Comparison of ENCODE assay signal across 10 mouse cellular contexts in genomic region chr4:135267521-135267920, GRCm38 (mm10). TPM values are rescaled to one million over a fixed set of nuclear protein-coding genes. Genes with fewer than 3 reads are reported as not detected.
A peak's percentile ranks its signal among the peaks of the same experiment; 100 is the strongest.
DNase-seq lines count a peak whose midpoint lies in the region; ATAC-seq and TF ChIP-seq lines count a peak whose summit lies in the region.
"Had no signal": no experiment of that assay in that cellular context is flagged by ENCODE, and none has a peak within 500 bp of the region (broad histone marks: within the 10 kb centered on the region; RNA-seq: fewer than 3 reads in every experiment).

No protein-coding gene starts in this region.

- peaks cover 43% of the 10 kb centered on the region for H3K4me1 ChIP-seq in heart, embryonic 11.5 days (ENCODE audit: control insufficient read depth, insufficient read depth, low read length)
- H3K4me1 ChIP-seq in CH12.LX (ENCODE audit: control insufficient read depth in 1 of 2, insufficient read depth in 2 of 2) = peaks cover 5 to 58% of the 10 kb centered on the region in 2 experiments; a peak in 3 of 4 replicates
- peaks cover 18% of the 10 kb centered on the region for H3K4me1 ChIP-seq in forebrain, postnatal 0 days (ENCODE audit: insufficient read depth)
- peaks cover 48% of the 10 kb centered on the region for H3K4me1 ChIP-seq in liver, embryonic 16.5 days (ENCODE audit: control insufficient read depth, low read depth, low read length)

- TF ChIP-seq EP300 in CH12.LX (IDR thresholded peaks at IDR 0.05; ENCODE audit: low read length) = no peak

- no peak for TF ChIP-seq POLR2A in CH12.LX (IDR thresholded peaks at IDR 0.05; ENCODE audit: low read depth, low read length)

- TF ChIP-seq RAD21 in CH12.LX (IDR thresholded peaks at IDR 0.05; ENCODE audit: low read depth, low read length) = no peak

- TF ChIP-seq CTCF in CH12.LX (conservative IDR thresholded peaks at IDR 0.05 in 1 of 2, IDR thresholded peaks at IDR 0.05 in 1 of 2; ENCODE audit: low read depth in 2 of 2, low read length in 2 of 2) = no peak
- TF ChIP-seq CTCF in forebrain, postnatal 0 days (IDR thresholded peaks at IDR 0.05; ENCODE audit: low read depth) = no peak

- no peaks in the 10 kb centered on the region for H3K9me3 ChIP-seq in heart, embryonic 11.5 days (replicated peaks; ENCODE audit: control insufficient read depth, low read length)
- no peaks in the 10 kb centered on the region for H3K9me3 ChIP-seq in CH12.LX (replicated peaks; ENCODE audit: low read length)
- no peaks in the 10 kb centered on the region for H3K9me3 ChIP-seq in forebrain, postnatal 0 days (ENCODE audit: low read length)
- H3K9me3 ChIP-seq in liver, embryonic 16.5 days (replicated peaks; ENCODE audit: control insufficient read depth, low read length) = no peaks in the 10 kb centered on the region

- 42% methylated on average over 8 of the region's 8 CpGs for WGBS in heart, embryonic 11.5 days (ENCODE audit: insufficient replicate concordance)
- WGBS in forebrain, postnatal 0 days = 20% methylated on average over 8 of the region's 8 CpGs
- 76% methylated on average over 8 of the region's 8 CpGs for WGBS in liver, embryonic 16.5 days (ENCODE audit: insufficient replicate concordance)

- no peaks in the 10 kb centered on the region for H3K27me3 ChIP-seq in heart, embryonic 11.5 days (ENCODE audit: control insufficient read depth, insufficient read depth, low read length)
- H3K27me3 ChIP-seq in CH12.LX (replicated peaks) = no peaks in the 10 kb centered on the region
- no peaks in the 10 kb centered on the region for H3K27me3 ChIP-seq in forebrain, postnatal 0 days (ENCODE audit: insufficient read depth, low read length)
- no peaks in the 10 kb centered on the region for H3K27me3 ChIP-seq in liver, embryonic 16.5 days (ENCODE audit: control insufficient read depth, insufficient read depth, low read depth, low read length)

- in situ Hi-C loops in CH12.LX (cut with MboI; ENCODE audit: low pct_ligation_motif_present, low pct_unique_long_range_greater_than_20kb, low sequenced_read_pairs) = no loop called here

- peak overlapping the region; percentile 38 for H3K27ac ChIP-seq in heart, embryonic 11.5 days (ENCODE audit: low read depth, low read length)
- no peak overlapping the region for H3K27ac ChIP-seq in CH12.LX (ENCODE audit: insufficient read depth, low read depth)
- no peak overlapping the region for H3K27ac ChIP-seq in forebrain, postnatal 0 days (ENCODE audit: low read depth, low read length)
- H3K27ac ChIP-seq in liver, embryonic 16.5 days (ENCODE audit: low read length) = no peak overlapping the region

- DNase-seq in heart, adult 18-20 months = no peak
- DNase-seq in CH12.LX (ENCODE audit: extremely low read depth) = no peak
- no peak for DNase-seq in forebrain, postnatal 0 days
- no peak for DNase-seq in right cerebral cortex, postnatal 10 days (ENCODE audit: low spot score in 2 of 2)
- no peak for DNase-seq in thymus, postnatal 10 days (ENCODE audit: low spot score in 2 of 2)
- no peak for DNase-seq in testis, postnatal 10 days (ENCODE audit: low spot score)
- DNase-seq: right cerebral cortex, postnatal 25 days had no signal

- peak overlapping the region; percentile 91 for H3K4me2 ChIP-seq in heart, embryonic 11.5 days
- peak overlapping the region; percentile 92 for H3K4me2 ChIP-seq in CH12.LX (ENCODE audit: insufficient read depth, low read depth, poor library complexity, severe bottlenecking)
- H3K4me2 ChIP-seq in forebrain, postnatal 0 days (ENCODE audit: low read depth) = peak overlapping the region; percentile 30
- H3K4me2 ChIP-seq in liver, embryonic 16.5 days (ENCODE audit: low read depth, low read length) = 0 out of 2 replicates have a peak overlapping the region, but pooled peaks have one; percentile 3

- H3K9ac ChIP-seq in heart, embryonic 11.5 days (ENCODE audit: low read depth, low read length) = peak overlapping the region; percentile 40; the same call in 1 of the 2 replicates
- no peak overlapping the region; the same call in 1 of the 2 replicates for H3K9ac ChIP-seq in CH12.LX (ENCODE audit: insufficient read depth, low read depth)
- H3K9ac ChIP-seq in forebrain, postnatal 0 days = 0 out of 2 replicates have a peak overlapping the region, but pooled peaks have one; percentile 10
- no peak overlapping the region for H3K9ac ChIP-seq in liver, embryonic 16.5 days (ENCODE audit: low read depth, low read length)

- no peak for ATAC-seq in heart, embryonic 11.5 days (replicated peaks; ENCODE audit: insufficient number of reproducible peaks, low FRiP score, low TSS enrichment)
- no peak for ATAC-seq in forebrain, postnatal 0 days
- no peak for ATAC-seq in liver, embryonic 16.5 days (ENCODE audit: low read depth)
- ATAC-seq: inflammation-experienced regulatory T-cells, adult 6 months had no signal

- dilution Hi-C loops in CH12.LX (cut with MboI; ENCODE audit: extremely low pct_ligation_motif_present, extremely low pct_unique_long_range_greater_than_20kb, low sequenced_read_pairs) = no loop called here

- peak overlapping the region; percentile 1; the same call in 1 of the 2 replicates for H3K4me3 ChIP-seq in heart, embryonic 11.5 days (ENCODE audit: low read depth, low read length)
- H3K4me3 ChIP-seq in CH12.LX (replicated peaks in 1 of 3; ENCODE audit: low read depth in 2 of 3, low read length in 2 of 3, poor library complexity in 1 of 3) = peak overlapping the region in 2 of 3 experiments; percentile 4 to 20
- H3K4me3 ChIP-seq in forebrain, postnatal 0 days (ENCODE audit: low read depth, low read length) = no peak overlapping the region
- H3K4me3 ChIP-seq in liver, embryonic 16.5 days (ENCODE audit: low read depth, low read length) = no peak overlapping the region

- H3K79me2 ChIP-seq in CH12.LX (replicated peaks; ENCODE audit: control insufficient read depth, extremely low read depth, insufficient read depth, poor library complexity, severe bottlenecking) = peaks cover 93% of the 10 kb centered on the region

- no peaks in the 10 kb centered on the region; the same call in 1 of the 2 replicates for H3K36me3 ChIP-seq in heart, embryonic 11.5 days (ENCODE audit: control insufficient read depth, insufficient read depth, low read length)
- H3K36me3 ChIP-seq in CH12.LX (replicated peaks in 1 of 2; ENCODE audit: control insufficient read depth in 1 of 2, insufficient read depth in 1 of 2, low read length in 1 of 2) = peaks cover 31 to 80% of the 10 kb centered on the region in 2 experiments
- H3K36me3 ChIP-seq in forebrain, postnatal 0 days (ENCODE audit: insufficient read depth) = no peaks in the 10 kb centered on the region
- H3K36me3 ChIP-seq in liver, embryonic 16.5 days (ENCODE audit: control insufficient read depth, insufficient read depth) = peaks cover under 1% of the 10 kb centered on the region

TF ChIP-seq in CH12.LX, 34 proteins besides CTCF, POLR2A, EP300 and RAD21:
- TF ChIP-seq TBP (conservative IDR thresholded peaks at IDR 0.05; ENCODE audit: low read depth, low read length) (no peak), SMC3 (IDR thresholded peaks at IDR 0.05; ENCODE audit: low read depth, low read length) (no peak), USF1 (IDR thresholded peaks at IDR 0.05; ENCODE audit: low read depth, low read length) (no peak), ZMIZ1 (IDR thresholded peaks at IDR 0.05; ENCODE audit: low read depth, low read length) (no peak), NELFE (IDR thresholded peaks at IDR 0.05; ENCODE audit: low read depth, low read length) (no peak), MXI1 (IDR thresholded peaks at IDR 0.05; ENCODE audit: low read depth, low read length) (no peak), ELF1 (IDR thresholded peaks at IDR 0.05; ENCODE audit: low read depth, low read length) (no peak), MAX (IDR thresholded peaks at IDR 0.05; ENCODE audit: low read length) (no peak), NRF1 (IDR thresholded peaks at IDR 0.05; ENCODE audit: low read depth, low read length) (no peak), BHLHE40 (IDR thresholded peaks at IDR 0.05; ENCODE audit: low read depth, low read length) (no peak), E2F4 (IDR thresholded peaks at IDR 0.05; ENCODE audit: insufficient replicate concordance, low read depth, low read length) (no peak), MAFK (IDR thresholded peaks at IDR 0.05; ENCODE audit: insufficient replicate concordance, low read length) (no peak), ETS1 (conservative IDR thresholded peaks at IDR 0.05; ENCODE audit: low read depth, low read length) (no peak), PAX5 (IDR thresholded peaks at IDR 0.05; ENCODE audit: low read length) (no peak), MEF2A (IDR thresholded peaks at IDR 0.05; ENCODE audit: borderline replicate concordance, low read depth, low read length) (no peak), ZNF384 (IDR thresholded peaks at IDR 0.05; ENCODE audit: low read depth, low read length) (no peak), IRF4 (IDR thresholded peaks at IDR 0.05; ENCODE audit: low read depth, low read length) (no peak), KAT2A (IDR thresholded peaks at IDR 0.05; ENCODE audit: insufficient replicate concordance, low read length) (no peak), CHD1 (IDR thresholded peaks at IDR 0.05; ENCODE audit: low read depth, low read length) (no peak)
TF ChIP-seq in CH12.LX: peak in this region for 0.

RNA-seq across cellular contexts. Expression of gene Clic4, which starts 5.1 kb away (rescaled TPM):
- 156 and 251 TPM in 2 replicates for polyA plus RNA-seq in heart, embryonic 11.5 days (2014; fragmentation: Nextera tagmentation; extraction: Ambion mirVana)
- total RNA-seq in heart, adult 18-20 months (2021) = 100 to 1,000 TPM; 253 to 258 TPM
- total RNA-seq in CH12.LX (2012; rRNA removed) (124 and 154 TPM in 2 replicates), CH12.LX (2014; rRNA removed) (182 and 199 TPM in 2 replicates)
- polyA plus RNA-seq in CH12.LX (2012; ENCODE audit: insufficient read length, low read depth) = 198 and 214 TPM in 2 replicates
- total RNA-seq in forebrain, postnatal 0 days (2014; rRNA removed) = 44.0 and 65.2 TPM in 2 replicates
- 34.5 and 41.5 TPM in 2 replicates for polyA plus RNA-seq in forebrain, postnatal 0 days (2015; fragmentation: Nextera tagmentation; extraction: Ambion mirVana)
- 109 and 110 TPM in 2 replicates for polyA plus RNA-seq in liver, embryonic 16.5 days (2015; fragmentation: Nextera tagmentation; extraction: Ambion mirVana)

Comparison
In these comparisons a context has a peak if more than half of its experiments do, and no peak if none do; other contexts are left out.
1. H3K4me2 ChIP-seq: peak in every context shown above with its lines; median percentile 92 in CH12.LX; 91 in heart, embryonic 11.5 days; 30 in forebrain, postnatal 0 days; 3 in liver, embryonic 16.5 days.
2. H3K4me3 ChIP-seq: peak in heart, embryonic 11.5 days (single experiment) and CH12.LX (2 of 3); none in forebrain, postnatal 0 days (single experiment) and liver, embryonic 16.5 days (single experiment).
3. H3K9ac ChIP-seq: peak in heart, embryonic 11.5 days (single experiment) and forebrain, postnatal 0 days (single experiment); none in CH12.LX (single experiment) and liver, embryonic 16.5 days (single experiment).